Mouse (Mus musculus) layer of hippocampus, postnatal 25 days (tissue): Measurements from ENCODE around the gene Btg1-ps2. TPM values are rescaled to one million over a fixed set of nuclear protein-coding genes. Genes with fewer than 3 reads are reported as not detected.
"Not testable (repeated sequence)": the region's sequence is repeated elsewhere in the genome, so short reads cannot be mapped to it uniquely, and the experiment has no call there.

Experiments
- DNase-seq, 2 experiments: peaks; one replicate each; pipeline ENCODE4 v3.0.0; 2022; ENCODE audit warnings: mixed read lengths in 2 of 2, low spot score in 1 of 2; ENCODE audit errors: extremely low spot score in 1 of 2
- total RNA-seq, 2 experiments: library from RNA; stranded (reverse); gene quantifications; 2 replicates each; pipeline ENCODE4 v1.2.3; 2021

Btg1-ps2 gene
- total RNA-seq: not detected

DNA sequence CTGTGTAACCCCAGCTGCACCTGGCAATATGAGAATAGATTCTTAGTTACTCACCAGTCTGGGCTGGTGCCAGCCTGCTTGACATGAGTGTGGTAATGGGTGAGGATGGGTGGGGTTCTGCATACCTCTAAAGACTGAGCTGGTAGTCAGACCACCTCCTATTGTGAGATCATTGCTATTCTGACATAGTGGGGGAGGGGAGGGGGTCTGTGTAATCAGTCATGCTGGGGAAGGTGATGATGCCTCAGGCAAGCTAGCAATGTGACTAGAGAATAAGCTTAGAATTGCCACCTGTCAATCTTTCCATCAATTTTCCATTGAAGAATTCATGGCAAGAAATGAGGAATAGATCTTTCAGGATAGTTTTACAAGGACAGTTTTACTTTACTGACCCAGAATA is at the start of gene Btg1-ps2:
Gene Btg1-ps2, minus strand, starts transcription at position 101 of the 400 bp plus-strand sequence.
- DNase-seq: not testable (repeated sequence)

DNA sequence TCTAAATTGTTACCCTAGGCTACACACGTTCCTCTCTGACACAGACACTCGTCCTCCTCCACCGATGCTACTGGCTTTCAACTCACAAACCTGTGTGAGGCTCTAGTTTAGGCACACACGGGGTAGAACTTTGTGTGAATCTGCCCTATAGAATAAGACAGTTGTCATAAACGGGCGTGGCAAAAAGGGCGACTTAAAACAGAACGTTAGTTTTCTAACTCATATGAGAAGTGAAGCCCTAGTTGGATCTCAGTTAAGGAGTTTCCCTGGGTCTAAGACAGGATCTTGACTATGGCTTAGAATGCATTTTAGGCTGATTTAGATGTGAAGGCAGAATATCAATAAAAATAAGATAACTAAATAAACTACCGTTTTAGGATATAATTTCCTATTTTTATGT is 42.1 kb upstream of the Btg1-ps2 start, which contains the start of gene Rhox11:
Gene Rhox11, minus strand, starts transcription at position 101 of the 400 bp plus-strand sequence.
- no peak for DNase-seq

DNA sequence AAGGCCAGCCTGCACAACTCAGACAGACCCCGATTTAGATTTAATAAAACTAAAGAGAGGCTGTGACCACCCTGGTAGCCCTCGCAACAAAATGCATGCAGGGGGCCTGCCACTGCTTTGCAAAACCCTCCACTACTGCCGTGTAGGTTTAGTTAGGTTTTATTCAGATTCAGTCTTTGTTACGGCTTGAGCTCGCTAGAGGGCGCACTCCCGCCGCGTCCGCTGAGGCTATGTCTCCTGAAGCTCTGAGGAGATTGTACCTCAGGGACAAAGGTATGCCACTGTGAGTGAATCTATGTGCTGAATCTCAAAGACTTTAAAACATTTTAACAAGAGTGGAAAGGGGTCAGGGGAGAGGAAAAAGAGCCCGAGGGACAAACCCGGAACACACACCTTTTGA is 41.3 kb upstream of the Btg1-ps2 start:
- DNase-seq: peak; percentile 20 to 55

DNA sequence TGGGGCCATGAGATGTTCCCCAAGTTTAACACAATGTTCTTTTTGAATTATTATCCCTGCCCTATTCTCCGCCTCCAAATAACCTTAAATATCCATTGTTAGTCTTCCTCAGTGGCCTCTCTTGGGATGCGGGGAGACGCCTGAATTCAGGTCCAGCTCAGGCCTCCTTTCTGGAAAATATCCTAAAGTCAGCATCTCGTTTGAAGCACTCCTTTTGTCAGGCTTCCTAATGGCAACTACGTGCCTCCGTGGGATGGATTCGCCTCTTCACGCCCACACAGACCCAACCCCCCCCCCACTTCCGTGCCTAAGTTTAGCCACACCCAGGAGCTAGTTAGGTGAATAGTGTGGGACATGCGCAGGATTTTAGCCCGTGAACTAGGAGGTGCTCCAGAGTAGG is 23.3 kb upstream of the Btg1-ps2 start, which contains the start of gene Rhox10:
Gene Rhox10, plus strand, starts transcription at position 301 of the 400 bp plus-strand sequence.
- no peak for DNase-seq

DNA sequence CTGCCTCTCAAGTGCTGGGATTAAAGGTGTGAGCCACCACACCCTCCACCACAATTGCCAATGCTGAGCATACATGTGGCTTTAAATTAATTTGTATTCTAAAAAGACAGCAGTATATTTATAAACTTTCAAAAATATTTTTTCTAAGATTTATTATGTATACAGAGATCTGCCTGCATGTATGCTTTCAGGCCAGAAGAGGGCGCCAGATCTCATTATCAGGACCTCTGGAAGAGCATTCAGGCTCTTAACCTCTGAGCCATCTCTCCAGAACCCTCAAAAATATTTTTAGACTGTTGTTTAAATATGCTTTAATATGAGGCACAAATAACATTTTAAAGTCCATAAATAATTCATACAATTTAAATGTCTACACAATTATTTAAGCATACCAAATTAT is 18.6 kb upstream of the Btg1-ps2 start:
- DNase-seq: peak in 1 of 2 experiments; percentile 18

DNA sequence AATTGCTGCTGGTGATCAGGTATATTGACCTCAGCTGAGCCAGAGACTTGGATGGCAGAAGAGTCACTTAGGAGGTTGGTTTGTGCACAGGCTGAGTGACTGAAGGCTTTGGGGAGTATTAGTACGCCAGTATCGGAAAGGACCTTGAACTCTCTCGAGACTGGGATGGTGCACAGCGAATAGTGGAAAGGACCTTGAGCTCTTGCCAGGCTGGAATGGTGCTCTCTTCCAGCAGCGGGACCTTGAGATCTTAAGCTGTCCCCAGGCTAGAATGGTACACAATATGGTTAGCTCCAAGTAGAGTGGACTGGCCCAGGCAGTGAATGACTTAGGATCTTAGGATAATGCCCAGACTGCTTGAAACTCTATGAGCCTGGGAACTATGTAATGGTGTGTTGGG is 3.2 kb downstream of the Btg1-ps2 start:
- DNase-seq: no peak

DNA sequence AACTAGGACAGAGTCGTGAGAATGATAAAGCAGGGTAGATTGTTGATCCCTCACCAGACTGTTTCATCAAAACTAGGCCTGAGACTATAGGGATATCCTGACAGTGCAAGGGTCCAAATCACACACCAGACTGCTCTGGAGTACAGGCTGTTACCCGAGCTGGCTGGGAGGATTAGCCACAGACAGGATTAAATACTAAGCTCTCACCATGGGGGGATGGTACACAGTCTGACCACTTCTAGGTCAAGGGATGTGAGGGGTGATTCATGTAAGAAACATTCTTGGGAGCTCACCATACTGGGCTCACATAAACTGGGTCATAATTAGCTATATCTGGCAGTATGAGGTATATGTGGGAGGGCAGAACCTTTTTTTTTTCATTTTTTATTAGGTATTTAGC is 9.1 kb downstream of the Btg1-ps2 start:
- no peak for DNase-seq

DNA sequence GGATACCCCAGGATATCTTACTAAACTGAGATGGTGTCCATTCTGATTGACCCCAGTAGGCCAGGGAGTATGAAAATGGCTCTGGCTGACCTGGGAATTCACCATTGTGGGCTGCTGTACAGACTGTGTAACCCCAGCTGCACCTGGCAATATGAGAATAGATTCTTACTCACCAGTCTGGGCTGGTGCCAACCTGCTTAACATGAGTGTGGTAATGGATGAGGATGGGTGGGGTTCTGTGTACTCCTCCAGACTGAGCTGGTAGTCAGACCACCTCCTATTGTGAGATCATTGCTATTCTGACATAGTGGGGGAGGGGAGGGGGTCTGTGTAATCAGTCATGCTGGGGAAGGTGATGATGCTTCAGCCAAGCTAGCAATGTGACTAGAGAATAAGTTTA is 24.3 kb downstream of the Btg1-ps2 start, which contains the start of gene Btg1-ps1:
Gene Btg1-ps1, minus strand, starts transcription at position 219 of the 400 bp plus-strand sequence.
- DNase-seq: not testable (repeated sequence)

DNA sequence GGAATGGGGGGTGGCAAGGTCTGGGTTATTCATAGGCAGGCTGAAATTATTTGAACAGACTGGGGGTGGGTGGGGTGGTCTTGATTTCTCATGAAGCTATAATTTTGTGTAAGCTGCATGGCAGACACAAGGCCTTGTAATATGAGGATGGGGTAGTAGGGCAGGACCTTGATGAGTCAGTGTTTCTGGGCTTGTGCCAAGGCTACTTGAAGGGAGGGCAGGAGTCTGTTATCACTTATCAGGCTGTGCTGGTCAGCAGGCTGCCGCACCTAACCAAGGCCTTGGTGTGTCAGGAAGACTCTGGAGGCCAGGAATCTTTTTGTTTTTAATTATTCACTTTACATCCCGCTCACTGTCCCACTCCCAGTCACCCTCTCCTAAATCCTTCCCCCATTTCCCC is 34.2 kb downstream of the Btg1-ps2 start:
- no peak for DNase-seq

Other genes starting within 250 kb of the Btg1-ps2 start
- gene Rhox5, start 238.3 kb downstream of the Btg1-ps2 start, total RNA-seq: not detected
- not detected for gene Rhox6, start 216.2 kb downstream of the Btg1-ps2 start, total RNA-seq
- not detected for gene Rhox7a, start 211.4 kb downstream of the Btg1-ps2 start, total RNA-seq
- not detected for gene Rhox8, start 164.2 kb downstream of the Btg1-ps2 start, total RNA-seq
- not detected for gene Rhox7b, start 145.9 kb downstream of the Btg1-ps2 start, total RNA-seq
- not detected for gene Rhox9, start 141.3 kb downstream of the Btg1-ps2 start, total RNA-seq
- gene Btg1-ps1, start 24.3 kb downstream of the Btg1-ps2 start, total RNA-seq: not detected
- gene Rhox10, start 23.4 kb upstream of the Btg1-ps2 start, total RNA-seq: not detected
- gene Rhox11, start 42.0 kb upstream of the Btg1-ps2 start, total RNA-seq: not detected
- not detected for gene Rhox12, start 67.8 kb upstream of the Btg1-ps2 start, total RNA-seq
- not detected for gene Rhox13, start 78.1 kb upstream of the Btg1-ps2 start, total RNA-seq
- 10 to 100 TPM; 24.4 to 25.7 TPM for gene Zbtb33, start 146.7 kb upstream of the Btg1-ps2 start, total RNA-seq
- gene Tmem255a, start 209.3 kb upstream of the Btg1-ps2 start, total RNA-seq: 10 to 100 TPM; 14.8 to 23.4 TPM